Mouse (Mus musculus): ENCODE results near the gene Fgf22.

Fgf22 gene

DNA sequence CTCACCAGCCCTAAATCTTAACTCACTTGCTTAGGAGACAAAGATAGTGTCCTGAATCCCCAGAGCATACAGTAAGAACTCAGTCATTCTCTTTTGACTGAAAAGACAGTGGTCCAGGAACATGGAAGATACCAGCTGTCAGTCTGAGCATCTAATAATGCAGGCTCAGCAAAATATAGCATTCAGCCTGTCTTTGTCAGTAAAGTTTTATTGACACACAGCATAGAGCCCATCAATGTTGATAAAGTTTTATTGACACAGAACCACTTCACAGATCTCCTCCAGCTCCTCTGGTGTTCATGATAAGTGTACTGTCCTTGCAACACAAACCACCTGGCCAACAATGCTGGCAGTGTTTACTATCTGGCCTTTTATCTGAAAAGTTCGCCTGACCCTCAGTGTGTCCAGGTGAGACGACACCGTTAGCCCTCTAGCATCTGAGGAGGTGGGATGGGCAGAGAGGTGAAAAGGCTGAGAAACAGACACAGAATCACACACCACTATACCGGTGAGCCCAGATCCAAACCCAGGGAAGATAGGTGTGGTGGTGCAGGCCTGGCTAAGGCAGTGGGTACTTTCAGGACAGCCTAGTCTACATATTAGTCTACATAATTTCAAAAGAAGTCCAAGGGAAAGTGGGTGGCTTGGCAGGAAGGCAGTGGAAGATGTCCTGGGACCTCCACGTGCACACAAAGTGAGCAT, 37.6 kb downstream of the Fgf22 start:
- DNase-seq (ENCODE audit: low spot score in 2 of 2), result no peak

DNA sequence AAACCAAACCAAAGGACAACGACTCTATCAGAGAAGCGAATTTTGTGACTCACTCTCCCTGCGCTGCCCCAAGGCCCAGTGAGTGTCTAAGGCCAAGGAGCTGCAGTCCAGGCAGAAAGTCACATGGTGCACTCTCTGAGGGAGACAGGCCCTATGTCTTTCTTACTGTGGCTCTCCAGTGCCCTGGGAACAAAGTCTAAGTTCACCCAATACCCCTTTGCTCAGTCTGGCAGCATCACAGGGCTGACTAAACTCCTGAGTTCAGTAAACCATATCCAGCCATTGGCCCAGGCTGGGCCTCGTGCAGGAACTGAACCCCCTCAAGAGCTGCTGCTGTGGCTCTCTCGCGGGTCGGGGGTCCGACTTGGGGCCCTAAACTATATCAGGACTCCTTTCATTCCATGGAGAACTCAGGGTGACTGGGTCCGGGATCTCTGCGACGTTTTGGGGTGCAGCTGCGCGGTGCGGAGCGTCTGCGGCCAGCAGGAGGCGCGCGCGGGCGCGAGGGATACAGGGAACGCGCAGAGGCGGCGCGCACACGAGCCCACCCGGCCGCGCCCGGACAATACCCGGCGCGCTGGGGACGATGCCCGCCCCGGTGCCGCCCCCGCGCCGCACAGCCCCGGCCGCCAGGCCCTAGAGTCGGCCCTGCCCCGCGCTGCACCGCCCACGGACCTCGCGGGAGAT, 38.3 kb downstream of the Fgf22 start, which contains the start of gene Palm:
Gene Palm, plus strand, starts transcription at position 522 of the 687 bp plus-strand sequence.
- peak; percentile 66 to 90 for DNase-seq (ENCODE audit: low spot score in 2 of 2)

DNA sequence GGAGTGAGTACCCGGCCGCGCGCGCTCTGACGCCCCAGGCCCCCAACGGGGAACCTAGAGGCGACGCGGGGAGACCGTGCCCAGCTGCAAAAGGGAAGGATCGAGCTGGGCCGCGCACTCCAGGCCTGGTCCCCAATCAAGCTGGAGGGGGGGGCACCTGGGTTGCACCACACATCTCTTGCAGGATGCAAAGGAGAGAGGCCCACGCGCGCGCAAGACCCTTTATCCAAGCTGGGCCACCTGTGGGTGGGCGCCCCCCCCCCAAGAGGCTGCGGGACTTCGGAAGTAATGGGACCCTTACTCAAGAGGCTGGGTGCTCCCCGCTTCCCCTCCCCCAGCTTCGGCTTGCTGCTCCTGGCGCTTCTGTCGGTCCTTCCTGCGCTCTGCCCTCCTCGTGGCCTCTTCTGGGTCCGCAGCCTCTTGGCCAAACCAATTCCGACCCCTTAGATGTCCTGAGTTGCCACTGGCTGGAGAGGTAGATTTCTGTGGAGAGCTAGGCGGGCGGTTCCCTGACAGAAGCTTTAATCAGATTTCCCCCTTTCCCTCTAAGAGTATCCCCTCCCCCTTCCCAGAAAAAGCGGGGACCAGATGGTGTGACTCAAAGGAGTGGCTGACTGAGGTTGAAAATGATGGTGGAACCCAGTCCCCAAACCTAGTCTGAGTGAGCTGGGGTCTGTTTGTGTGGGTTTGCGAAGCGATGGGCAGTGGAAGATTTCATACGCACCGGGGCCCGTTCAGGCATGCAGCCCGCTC, 39.0 kb downstream of the Fgf22 start:
- peak; percentile 45 for DNase-seq (ENCODE audit: low spot score in 2 of 2)

DNA sequence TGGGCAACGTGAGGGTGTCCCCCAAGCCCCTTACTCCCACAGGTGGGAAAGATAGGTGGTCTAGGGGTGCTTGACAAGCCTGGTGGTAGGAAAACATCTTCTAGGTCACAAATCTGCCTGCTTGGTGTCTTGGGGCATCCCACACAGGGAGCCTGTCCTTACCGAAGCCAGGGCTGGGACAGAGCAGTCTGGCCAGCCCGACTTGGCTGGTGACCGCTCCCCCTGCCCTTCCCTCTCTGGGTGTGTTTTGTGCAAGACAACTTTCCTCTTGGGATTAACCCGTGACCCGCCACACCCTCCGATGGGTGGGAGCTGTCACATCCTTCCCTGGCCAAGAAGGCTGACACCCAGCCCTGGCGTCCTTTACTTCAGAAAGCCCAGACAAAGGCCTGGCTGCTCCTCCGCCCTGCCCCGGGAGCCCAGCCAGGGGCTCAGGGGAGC, 39.6 kb downstream of the Fgf22 start:
- no peak for DNase-seq (ENCODE audit: low spot score in 2 of 2)

DNA sequence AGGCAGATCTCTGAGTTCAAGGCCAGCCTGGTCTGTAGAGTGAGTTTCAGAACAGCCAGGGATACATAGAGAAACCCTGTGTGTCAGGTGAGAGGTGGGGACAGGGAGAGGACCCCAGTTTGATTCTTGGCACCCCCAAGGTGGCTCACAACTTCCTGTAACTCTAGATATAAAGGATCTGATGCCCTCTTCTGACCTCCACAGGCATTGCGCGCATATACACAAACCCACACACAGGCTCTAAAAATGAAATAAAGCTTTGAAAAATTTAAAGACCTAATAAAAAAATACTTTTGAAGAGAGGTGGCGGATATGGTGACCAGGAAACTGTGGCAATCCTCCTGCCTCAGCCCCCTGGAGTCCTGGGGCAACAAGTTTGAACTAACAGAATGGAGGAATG, 41.0 kb downstream of the Fgf22 start:
- DNase-seq (ENCODE audit: low spot score in 2 of 2), result no peak

DNA sequence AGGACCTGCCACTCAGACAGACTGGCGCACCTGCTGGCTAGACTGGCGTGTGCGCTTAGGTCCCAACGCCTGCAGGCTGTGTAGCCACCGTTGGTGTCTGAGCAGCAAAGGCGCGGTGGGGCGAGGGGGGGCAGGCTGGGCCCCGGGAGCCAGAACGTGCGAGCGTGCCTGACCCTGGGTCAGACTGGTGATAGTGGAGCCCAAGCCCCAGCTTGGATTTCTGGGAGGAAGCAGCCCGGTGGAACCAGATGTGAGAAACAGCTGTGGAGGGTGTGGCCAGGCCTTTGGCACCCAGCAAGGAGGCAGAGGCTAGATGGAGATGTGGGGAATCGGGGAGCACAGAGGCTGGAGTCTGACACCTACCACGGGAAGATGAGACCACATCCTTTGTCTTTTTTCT, 42.5 kb downstream of the Fgf22 start:
- DNase-seq (ENCODE audit: low spot score in 2 of 2), result no peak

DNA sequence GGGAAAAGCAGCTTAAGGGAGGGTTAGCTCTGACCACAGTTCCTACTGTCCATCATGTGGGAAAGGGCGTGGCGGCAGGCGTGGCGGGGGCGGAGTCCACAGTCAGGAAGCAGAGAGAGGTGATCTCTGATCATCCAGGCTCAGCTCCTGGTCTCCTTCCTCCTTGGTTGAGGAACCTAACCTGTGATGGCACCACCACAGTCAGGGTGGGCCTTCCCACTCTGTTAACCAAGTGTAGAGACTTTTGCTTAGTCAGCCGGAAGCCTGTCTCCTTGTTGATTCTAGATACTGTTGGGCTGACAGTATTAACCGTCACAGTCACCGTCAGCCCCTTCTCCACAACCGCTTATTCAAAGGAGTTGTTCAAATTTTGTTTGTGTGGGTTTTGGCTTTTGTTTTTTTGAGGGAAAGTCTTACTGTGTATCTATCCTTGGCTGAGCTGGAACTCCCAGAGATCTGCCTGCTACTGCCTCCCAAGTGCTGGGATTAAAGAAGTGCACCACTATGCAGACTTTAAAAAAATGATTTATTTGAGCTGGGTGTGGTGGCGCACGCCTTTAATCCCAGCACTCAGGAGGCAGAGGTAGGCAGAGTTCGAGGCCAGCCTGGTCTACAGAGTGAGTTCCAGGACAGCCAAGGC, 43.5 kb downstream of the Fgf22 start:
- DNase-seq (ENCODE audit: low spot score in 2 of 2), result no peak

DNA sequence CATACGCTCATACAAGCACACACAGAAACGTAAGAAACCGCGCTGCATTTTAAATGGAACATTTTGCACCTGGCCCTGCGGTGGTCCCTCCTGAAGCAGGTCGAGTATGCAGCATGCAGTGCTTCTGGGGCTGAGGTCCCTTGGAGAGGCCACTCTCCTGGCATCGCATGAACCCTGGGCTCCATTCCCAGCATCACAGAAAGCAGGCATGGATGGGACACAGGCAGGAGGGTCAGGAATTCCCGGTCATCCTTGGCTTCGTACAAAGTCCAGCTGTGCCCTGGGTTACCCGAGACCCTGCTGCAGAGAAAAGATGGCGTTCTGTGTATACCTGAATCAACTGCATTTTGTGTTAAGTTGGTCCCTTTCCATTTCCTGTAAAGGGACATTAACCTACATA, 45.6 kb downstream of the Fgf22 start:
- DNase-seq (ENCODE audit: low spot score in 2 of 2), result no peak

DNA sequence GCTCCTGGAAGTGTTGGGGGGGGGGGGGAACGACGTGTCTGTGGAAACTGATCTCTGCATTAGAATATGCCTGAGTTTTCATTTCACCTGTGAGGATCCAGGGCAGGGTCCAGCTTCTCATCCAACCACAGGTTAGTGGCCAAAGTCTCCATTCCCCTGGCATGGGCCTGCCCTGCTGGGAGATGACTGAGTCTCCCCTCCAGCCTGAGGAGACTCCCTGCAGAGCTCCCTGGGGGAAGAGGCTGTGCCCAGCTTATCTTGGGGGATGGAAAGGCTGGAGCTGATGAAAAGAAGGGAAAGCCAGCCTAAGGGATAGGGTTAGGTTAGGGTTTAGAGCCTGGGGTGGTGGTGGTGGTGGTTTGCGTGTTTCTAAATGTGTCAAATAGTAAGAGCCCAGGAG, 47.0 kb downstream of the Fgf22 start:
- DNase-seq (ENCODE audit: low spot score in 2 of 2), result no peak

DNA sequence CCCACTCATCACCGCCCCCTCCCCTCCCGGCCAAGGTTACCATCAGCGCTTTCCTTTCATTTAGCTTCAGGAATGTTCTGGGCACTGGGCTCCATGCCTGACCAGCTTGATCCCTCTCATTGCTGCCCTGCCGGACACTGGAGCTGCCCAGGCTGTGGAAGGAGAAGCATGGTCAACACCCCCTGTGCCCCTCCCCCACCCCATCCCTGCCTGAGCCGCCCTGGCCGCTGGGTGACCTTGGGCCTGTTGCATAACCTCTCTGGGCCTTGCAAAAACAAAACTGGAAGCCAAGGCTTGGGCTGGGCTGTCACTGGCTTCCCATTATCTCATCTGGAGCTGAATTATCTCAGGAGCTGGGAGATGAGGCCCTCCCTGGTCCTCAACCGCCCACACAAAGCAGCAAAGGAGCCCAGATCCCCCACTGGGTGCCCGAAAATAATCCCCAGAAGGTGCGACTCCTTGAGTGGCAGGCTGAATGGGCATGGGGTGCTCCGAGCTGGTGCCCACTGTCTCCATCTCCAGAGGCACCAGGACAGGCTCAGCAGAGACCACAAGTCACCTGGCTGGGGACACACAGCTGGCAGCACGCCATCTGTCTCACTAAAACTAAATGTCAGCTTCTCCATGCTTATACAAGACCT, 47.6 kb downstream of the Fgf22 start:
- no peak for DNase-seq (ENCODE audit: low spot score in 2 of 2)

DNA sequence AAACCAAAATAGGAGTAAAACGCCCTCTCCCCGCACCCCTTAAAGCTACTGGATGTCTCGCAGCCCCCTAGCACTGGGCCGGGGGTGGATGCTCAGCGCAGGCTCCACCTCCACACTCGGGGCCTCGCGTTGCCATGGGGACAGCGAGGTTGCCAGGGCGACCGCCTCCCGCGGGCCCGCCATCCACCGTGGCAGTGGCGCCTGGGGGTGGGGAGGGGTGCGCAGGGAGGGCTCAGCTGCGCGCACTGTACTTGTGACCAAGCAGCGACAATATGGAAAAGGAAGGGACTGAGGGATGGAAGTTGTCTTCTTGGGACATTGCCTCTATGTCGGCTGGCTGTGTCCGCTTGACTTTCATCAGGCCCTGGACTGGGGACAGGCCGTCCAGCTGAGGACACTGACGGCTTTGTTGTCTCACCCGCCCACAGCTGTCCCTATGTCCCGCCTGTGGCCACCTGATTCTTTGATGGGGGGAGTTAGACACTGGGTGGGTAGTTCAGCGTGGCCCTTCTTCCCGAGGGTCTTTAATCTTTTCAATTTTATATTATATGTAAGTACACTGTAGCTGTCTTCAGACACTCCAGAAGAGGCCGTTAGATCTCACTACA, 48.9 kb downstream of the Fgf22 start:
- no peak for DNase-seq (ENCODE audit: low spot score in 2 of 2)

DNA sequence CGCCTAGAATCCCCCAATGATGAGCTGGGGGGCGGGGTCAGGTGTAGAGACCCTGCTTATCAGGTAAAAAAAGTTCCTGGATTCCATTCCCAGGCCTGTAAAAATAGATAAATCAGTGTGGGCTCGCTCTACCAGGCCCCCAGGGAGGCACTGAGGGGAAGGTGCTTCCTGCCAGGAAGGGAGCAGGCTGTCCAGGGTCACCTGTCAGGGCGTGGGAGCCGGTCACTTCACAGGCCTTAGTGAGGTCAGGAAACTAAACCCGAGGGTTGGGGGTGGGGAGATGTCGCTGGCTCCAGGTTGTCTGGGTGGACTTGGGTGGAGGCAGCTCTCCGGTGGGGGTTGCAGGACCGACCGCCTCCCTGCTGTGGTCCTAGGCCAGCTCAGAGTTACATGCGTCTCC, 50.8 kb downstream of the Fgf22 start:
- no peak for DNase-seq (ENCODE audit: low spot score in 2 of 2)

DNA sequence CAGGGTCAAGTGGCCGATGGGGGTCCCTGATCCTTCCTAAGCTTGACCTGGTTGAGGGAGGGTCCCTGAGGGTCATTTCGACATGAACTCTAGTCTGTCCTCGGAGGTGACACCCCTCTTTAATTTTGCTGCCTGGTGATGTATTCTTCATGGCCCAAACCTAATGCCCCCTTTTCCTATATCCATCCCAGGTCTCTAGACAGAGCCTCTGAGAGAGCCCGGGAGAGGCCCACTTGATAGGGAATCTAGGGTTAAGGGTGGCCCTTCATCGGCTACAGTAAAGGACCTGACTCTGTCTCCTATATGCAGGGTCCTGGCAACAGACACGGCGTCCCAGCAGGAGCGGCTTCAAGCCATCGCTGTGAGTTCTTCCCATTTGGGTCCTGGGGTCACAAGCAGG, 51.5 kb downstream of the Fgf22 start:
- no peak for DNase-seq (ENCODE audit: low spot score in 2 of 2)

DNA sequence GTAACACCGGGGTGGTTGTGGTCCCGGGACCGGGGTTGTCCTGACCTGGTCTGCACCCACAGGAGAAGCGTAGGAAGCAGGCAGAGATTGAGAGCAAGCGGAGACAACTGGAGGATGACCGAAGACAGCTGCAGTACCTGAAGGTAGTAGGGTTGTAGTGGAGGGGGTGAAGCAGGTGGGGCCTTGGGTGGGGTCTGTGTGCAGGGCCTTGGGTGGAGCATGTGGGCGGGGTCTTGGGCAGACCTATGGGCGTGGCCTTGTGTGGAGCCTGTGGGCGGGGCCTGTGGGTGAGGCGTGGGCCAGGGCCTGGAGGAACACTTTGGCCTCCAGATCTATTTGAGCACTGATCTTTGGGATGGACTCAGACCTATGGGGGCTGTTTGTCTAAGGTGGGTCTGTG, 52.1 kb downstream of the Fgf22 start:
- DNase-seq (ENCODE audit: low spot score in 2 of 2), result no peak

DNA sequence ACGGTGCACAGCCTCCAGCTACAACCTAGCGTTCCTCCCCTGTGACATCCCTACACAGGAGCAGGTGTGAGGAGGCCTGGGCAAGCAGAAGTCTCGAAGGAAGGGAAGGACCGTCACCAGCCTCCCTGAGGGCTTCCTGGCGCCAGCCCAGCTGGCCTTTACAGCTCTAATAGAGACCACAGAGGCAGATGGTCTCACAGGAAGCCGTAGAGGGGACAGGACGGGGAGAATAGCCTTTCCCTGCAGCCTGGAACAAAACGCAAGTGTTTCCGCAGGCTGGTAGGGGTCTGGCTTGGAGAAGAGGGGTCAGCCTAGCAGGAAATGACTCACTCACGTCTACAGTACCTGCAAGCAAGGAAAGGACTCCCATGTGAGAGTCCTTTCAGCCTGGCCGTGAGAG, 53.0 kb downstream of the Fgf22 start:
- DNase-seq (ENCODE audit: low spot score in 2 of 2), result no peak
